In genomic region chr2:180641576-180642554, GRCm38 (mm10) we compare ENCODE assay signal across 10 mouse cellular contexts. TPM values are rescaled to one million over a fixed set of nuclear protein-coding genes. Genes with fewer than 3 reads are reported as not detected.
DNase-seq lines count a peak whose midpoint lies in the region; ATAC-seq and TF ChIP-seq lines count a peak whose summit lies in the region.
"Had no signal": no experiment of that assay in that cellular context is flagged by ENCODE, and none has a peak within 500 bp of the region (broad histone marks: within the 10 kb centered on the region; RNA-seq: fewer than 3 reads in every experiment).

No protein-coding gene starts in this region.

- H3K4me3 ChIP-seq in kidney, embryonic 15.5 days (replicated peaks) = peak overlapping the region; percentile 42
- H3K4me3 ChIP-seq in embryonic facial prominence, embryonic 14.5 days (ENCODE audit: low read depth, low read length) = peak overlapping the region; percentile 39
- peak overlapping the region; percentile 27 for H3K4me3 ChIP-seq in intestine, postnatal 0 days (ENCODE audit: low read depth, low read length)
- H3K4me3 ChIP-seq in neural tube, embryonic 12.5 days = peak overlapping the region; percentile 37

- DNase-seq in kidney, postnatal 14 days = no peak
- no peak for DNase-seq in embryonic facial prominence, embryonic 14.5 days (ENCODE audit: low spot score)
- no peak for DNase-seq in adrenal gland, postnatal 14 days
- DNase-seq in cerebellum, postnatal 10 days = no peak
- no peak for DNase-seq in left cerebral cortex, postnatal 14 days (ENCODE audit: low spot score in 2 of 2)
- DNase-seq: cerebellum, postnatal 14 days had no signal

- peaks cover 7% of the 10 kb centered on the region for H3K4me1 ChIP-seq in kidney, embryonic 15.5 days
- no peaks in the 10 kb centered on the region for H3K4me1 ChIP-seq in embryonic facial prominence, embryonic 14.5 days (ENCODE audit: control insufficient read depth, insufficient read depth, low read length)
- H3K4me1 ChIP-seq in intestine, postnatal 0 days (replicated peaks; ENCODE audit: control insufficient read depth, insufficient read depth, low read length) = no peaks in the 10 kb centered on the region
- peaks cover 5% of the 10 kb centered on the region; the same call in 1 of the 2 replicates for H3K4me1 ChIP-seq in neural tube, embryonic 12.5 days

- H3K36me3 ChIP-seq in kidney, embryonic 15.5 days = no peaks in the 10 kb centered on the region
- H3K36me3 ChIP-seq in embryonic facial prominence, embryonic 14.5 days (ENCODE audit: control insufficient read depth, insufficient read depth, low read length) = no peaks in the 10 kb centered on the region
- H3K36me3 ChIP-seq in intestine, postnatal 0 days (ENCODE audit: control insufficient read depth, insufficient read depth) = no peaks in the 10 kb centered on the region
- no peaks in the 10 kb centered on the region for H3K36me3 ChIP-seq in neural tube, embryonic 12.5 days

- peaks cover 70% of the 10 kb centered on the region for H3K27me3 ChIP-seq in kidney, embryonic 15.5 days
- H3K27me3 ChIP-seq in embryonic facial prominence, embryonic 14.5 days (replicated peaks; ENCODE audit: control insufficient read depth, insufficient read depth, low read length) = peaks cover 55% of the 10 kb centered on the region
- H3K27me3 ChIP-seq in intestine, postnatal 0 days (replicated peaks; ENCODE audit: control insufficient read depth, insufficient read depth, low read length) = peaks cover 40% of the 10 kb centered on the region
- H3K27me3 ChIP-seq in neural tube, embryonic 12.5 days (replicated peaks) = peaks cover 41% of the 10 kb centered on the region

- no peak overlapping the region for H3K9ac ChIP-seq in kidney, embryonic 15.5 days
- 0 out of 2 replicates have a peak overlapping the region, but pooled peaks have one; percentile 2 for H3K9ac ChIP-seq in embryonic facial prominence, embryonic 14.5 days (ENCODE audit: low read depth, low read length)
- no peak overlapping the region for H3K9ac ChIP-seq in intestine, postnatal 0 days (ENCODE audit: low read depth, low read length)
- no peak overlapping the region for H3K9ac ChIP-seq in neural tube, embryonic 12.5 days

- 4% methylated on average over 98 of the region's 112 CpGs for WGBS in kidney, embryonic 15.5 days
- 4% methylated on average over 38 of the region's 112 CpGs for WGBS in embryonic facial prominence, embryonic 14.5 days
- WGBS in intestine, postnatal 0 days = 4% methylated on average over 89 of the region's 112 CpGs
- 3% methylated on average over 105 of the region's 112 CpGs for WGBS in neural tube, embryonic 12.5 days

- ATAC-seq in kidney, embryonic 15.5 days (replicated peaks; ENCODE audit: low FRiP score) = peak; percentile 58; the same call in 1 of the 2 replicates
- ATAC-seq in embryonic facial prominence, embryonic 14.5 days (ENCODE audit: low read depth) = peak; percentile 53; the same call in 1 of the 2 replicates
- ATAC-seq in intestine, postnatal 0 days = peak; percentile 57
- peak; percentile 29; the same call in 1 of the 2 replicates for ATAC-seq in neural tube, embryonic 12.5 days (ENCODE audit: low FRiP score, low read depth)

- peaks cover 11% of the 10 kb centered on the region for H3K9me3 ChIP-seq in kidney, embryonic 15.5 days (replicated peaks)
- H3K9me3 ChIP-seq in embryonic facial prominence, embryonic 14.5 days (ENCODE audit: control insufficient read depth, low read length) = peaks cover 16% of the 10 kb centered on the region
- peaks cover 12% of the 10 kb centered on the region for H3K9me3 ChIP-seq in intestine, postnatal 0 days (ENCODE audit: control insufficient read depth)
- H3K9me3 ChIP-seq in neural tube, embryonic 12.5 days = peaks cover 18% of the 10 kb centered on the region

- intact Hi-C loops in left cerebral cortex, postnatal 14 days (cut with DNase I) = no loop called here

- peak overlapping the region; percentile 56 for H3K4me2 ChIP-seq in kidney, embryonic 15.5 days
- H3K4me2 ChIP-seq in embryonic facial prominence, embryonic 14.5 days (ENCODE audit: low read depth, low read length) = peak overlapping the region; percentile 51
- H3K4me2 ChIP-seq in intestine, postnatal 0 days (replicated peaks; ENCODE audit: low read depth) = peak overlapping the region; percentile 53
- peak overlapping the region; percentile 54 for H3K4me2 ChIP-seq in neural tube, embryonic 12.5 days (replicated peaks)

- no peak for TF ChIP-seq CTCF in intestine, postnatal 0 days (IDR thresholded peaks at IDR 0.05; ENCODE audit: low read depth)

- H3K27ac ChIP-seq in kidney, embryonic 15.5 days = no peak overlapping the region
- no peak overlapping the region for H3K27ac ChIP-seq in embryonic facial prominence, embryonic 14.5 days (replicated peaks; ENCODE audit: low read depth, low read length)
- H3K27ac ChIP-seq in intestine, postnatal 0 days (ENCODE audit: low read depth, low read length) = no peak overlapping the region
- no peak overlapping the region for H3K27ac ChIP-seq in neural tube, embryonic 12.5 days

RNA-seq across cellular contexts. Expression of gene Tcfl5, which starts 0.6 kb away (rescaled TPM):
- polyA plus RNA-seq in kidney, embryonic 15.5 days (2015; fragmentation: Nextera tagmentation; extraction: Ambion mirVana) = 0.21 and 0.23 TPM in 2 replicates
- polyA plus RNA-seq in embryonic facial prominence, embryonic 14.5 days (2014; fragmentation: Nextera tagmentation; extraction: Ambion mirVana) = 0.34 and 0.88 TPM in 2 replicates
- 0.07 TPM in 2 replicates for polyA plus RNA-seq in intestine, postnatal 0 days (2015; fragmentation: Nextera tagmentation; extraction: Ambion mirVana)
- polyA plus RNA-seq in neural tube, embryonic 12.5 days (2016; fragmentation: Nextera tagmentation; extraction: Ambion mirVana) = 0.23 and 0.55 TPM in 2 replicates
- total RNA-seq in adrenal gland, postnatal 14 days (2021) = 0.15 TPM in 1 of 2 replicates, not detected in the other
- total RNA-seq in left cerebral cortex, postnatal 14 days (2021) = 1 to 10 TPM; 2.5 to 3.3 TPM
- total RNA-seq: MEL had no signal

RNA-seq across cellular contexts. Expression of gene Col9a3, which starts 44.3 kb away (rescaled TPM):
- 8.8 and 9.8 TPM in 2 replicates for polyA plus RNA-seq in kidney, embryonic 15.5 days (2015; fragmentation: Nextera tagmentation; extraction: Ambion mirVana)
- 164 and 277 TPM in 2 replicates for polyA plus RNA-seq in embryonic facial prominence, embryonic 14.5 days (2014; fragmentation: Nextera tagmentation; extraction: Ambion mirVana)
- 1.1 and 1.3 TPM in 2 replicates for polyA plus RNA-seq in intestine, postnatal 0 days (2015; fragmentation: Nextera tagmentation; extraction: Ambion mirVana)
- polyA plus RNA-seq in neural tube, embryonic 12.5 days (2016; fragmentation: Nextera tagmentation; extraction: Ambion mirVana) = 52.2 and 56.5 TPM in 2 replicates
- total RNA-seq in adrenal gland, postnatal 14 days (2021) = 0.44 and 1.1 TPM in 2 replicates
- 10 to 100 TPM; 23.2 to 31.7 TPM for total RNA-seq in left cerebral cortex, postnatal 14 days (2021)

RNA-seq across cellular contexts. Expression of gene Ogfr, which starts 52.8 kb away (rescaled TPM):
- 63.8 and 76.1 TPM in 2 replicates for polyA plus RNA-seq in kidney, embryonic 15.5 days (2015; fragmentation: Nextera tagmentation; extraction: Ambion mirVana)
- 66.3 and 78.2 TPM in 2 replicates for polyA plus RNA-seq in embryonic facial prominence, embryonic 14.5 days (2014; fragmentation: Nextera tagmentation; extraction: Ambion mirVana)
- polyA plus RNA-seq in intestine, postnatal 0 days (2015; fragmentation: Nextera tagmentation; extraction: Ambion mirVana) = 32.5 and 34.4 TPM in 2 replicates
- polyA plus RNA-seq in neural tube, embryonic 12.5 days (2016; fragmentation: Nextera tagmentation; extraction: Ambion mirVana) = 91.8 and 94.8 TPM in 2 replicates
- 46.0 and 50.1 TPM in 2 replicates for total RNA-seq in adrenal gland, postnatal 14 days (2021)
- 10 to 100 TPM; 61.5 to 62.9 TPM for total RNA-seq in left cerebral cortex, postnatal 14 days (2021)
